Mouse (Mus musculus) lung, postnatal 0 days (tissue): Measurements from ENCODE around the gene Uso1. TPM values are rescaled to one million over a fixed set of nuclear protein-coding genes. Genes with fewer than 3 reads are reported as not detected.

Experiments
- ATAC-seq: fragments of 200-750 bp; cut with Nextera tagmentation; 2 replicates; pipeline ENCODE4 v1.8.0; 2017; ENCODE audit warnings: moderate library complexity
- DNase-seq: peaks from one replicate; pipeline ENCODE4 v3.0.0-alpha.2; 2016; ENCODE audit warnings: low spot score
- H3K27ac ChIP-seq: fragments of 300-500 bp; sonication (generic); 2 replicates; pipeline ENCODE4 v1.5.1; 2014; ENCODE audit warnings: antibody characterized with exemption, mild to moderate bottlenecking, low read length, mixed read lengths
- H3K27me3 ChIP-seq: fragments of 300-500 bp; sonication (generic); replicated peaks from 2 replicates; pipeline ENCODE4 v1.6.1; 2014; ENCODE audit warnings: low read length, mixed read lengths; ENCODE audit not compliant: insufficient read depth
- H3K36me3 ChIP-seq: fragments of 300-500 bp; sonication (generic); 2 replicates; pipeline ENCODE4 v1.6.1; 2014; ENCODE audit warnings: low read length, mixed read lengths; ENCODE audit not compliant: insufficient read depth
- H3K4me1 ChIP-seq: fragments of 300-500 bp; sonication (generic); 2 replicates; pipeline ENCODE4 v1.6.1; 2014; ENCODE audit warnings: antibody characterized with exemption, low read depth, low read length, mixed read lengths; ENCODE audit not compliant: insufficient read depth
- H3K4me2 ChIP-seq: fragments of 300-500 bp; sonication (generic); replicated peaks from 2 replicates; pipeline ENCODE4 v1.6.1; 2014; ENCODE audit warnings: low read depth, mild to moderate bottlenecking, low read length, moderate library complexity, mixed read lengths
- H3K4me3 ChIP-seq: fragments of 300-500 bp; sonication (generic); 2 replicates; pipeline ENCODE4 v1.5.1; 2014; ENCODE audit warnings: low read depth, low read length
- H3K9ac ChIP-seq: fragments of 300-500 bp; sonication (generic); replicated peaks from 2 replicates; pipeline ENCODE4 v1.6.1; 2014; ENCODE audit warnings: low read depth, mild to moderate bottlenecking
- H3K9me3 ChIP-seq: fragments of 300-500 bp; sonication (generic); 2 replicates; pipeline ENCODE4 v1.6.1; 2016; ENCODE audit warnings: low read length, mixed read lengths
- CTCF ChIP-seq: IDR thresholded peaks from 2 replicates; pipeline ENCODE4 v1.5.1; 2016; ENCODE audit warnings: antibody characterized with exemption, mild to moderate bottlenecking
- EP300 ChIP-seq: IDR thresholded peaks from 2 replicates; pipeline ENCODE4 v1.6.1; 2016; ENCODE audit warnings: antibody characterized with exemption, mild to moderate bottlenecking, control low read depth
- WGBS: fragments of 180-500 bp; shearing (Covaris S2); extraction: QIAGEN DNeasy Blood & Tissue Kit; methylation state at CpG from one replicate; pipeline ENCODE4 v1.1.7; 2014; 5-methylcytosine and 5-hydroxymethylcytosine counted together
- polyA plus RNA-seq: library from polyadenylated mRNA; unstranded; fragments of >200 nt; fragmentation: Nextera tagmentation; extraction: Ambion mirVana; gene quantifications from 2 replicates; pipeline ENCODE4 v1.2.1, GENCODE M21; 2015

Gene Uso1
- polyA plus RNA-seq, 1 experiment from 2014 or later = 28.8 TPM

DNA sequence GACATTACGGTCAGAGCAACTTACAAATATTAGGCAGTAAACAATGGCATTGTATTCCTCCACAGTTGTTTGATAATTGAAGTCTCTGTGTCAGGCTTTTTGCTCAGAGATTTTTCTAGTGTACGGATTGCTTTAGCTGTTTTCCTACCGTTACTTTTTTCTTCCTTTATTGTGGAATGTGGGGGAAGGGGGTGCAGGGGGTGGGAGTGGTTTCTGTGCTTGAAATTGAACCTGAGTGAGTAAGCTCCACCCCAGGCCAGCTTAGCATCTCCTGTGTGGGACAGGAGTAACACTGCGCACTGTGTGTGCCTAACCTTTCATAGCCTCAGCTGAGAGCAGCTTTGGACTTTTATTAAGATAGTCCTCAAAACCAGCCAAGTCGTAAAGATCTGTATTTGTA is 4.0 kb downstream of the Uso1 start:
- H3K9me3 ChIP-seq = no peaks in the 10 kb centered on the region
- no peak overlapping the region for H3K4me2 ChIP-seq
- TF ChIP-seq CTCF (no peak), EP300 (no peak)
- no peak overlapping the region for H3K9ac ChIP-seq
- ATAC-seq (no peak), DNase-seq (no peak)
- peaks cover 10% of the 10 kb centered on the region; the same call in 1 of the 2 replicates for H3K4me1 ChIP-seq
- WGBS = 75% methylated on average over 5 of the region's 5 CpGs
- no peak overlapping the region for H3K4me3 ChIP-seq
- no peaks in the 10 kb centered on the region for H3K27me3 ChIP-seq
- H3K36me3 ChIP-seq = no peaks in the 10 kb centered on the region
- H3K27ac ChIP-seq = no peak overlapping the region

DNA sequence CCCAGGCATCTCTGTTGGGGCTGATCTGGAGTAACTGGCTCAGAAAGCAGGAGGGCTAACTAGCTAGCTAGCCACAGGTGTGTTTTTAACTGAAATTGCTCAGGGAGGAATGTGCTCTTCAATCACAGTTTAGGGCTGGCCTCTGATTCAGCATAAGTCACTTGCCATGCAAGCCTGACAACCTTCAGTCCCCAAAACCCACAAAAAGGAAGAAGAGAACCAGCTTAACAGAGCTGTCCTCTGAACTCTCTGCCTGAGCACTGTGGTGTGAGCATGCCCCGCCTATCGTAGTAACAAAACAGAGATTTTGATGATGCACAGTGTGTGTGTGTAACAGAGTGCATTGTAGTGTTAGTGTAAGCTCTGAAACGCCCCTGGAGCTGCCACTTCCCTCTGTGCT is 4.7 kb downstream of the Uso1 start:
- Histone ChIP-seq H3K36me3 (no peaks in the 10 kb centered on the region), H3K27ac (no peak overlapping the region), H3K27me3 (no peaks in the 10 kb centered on the region), H3K4me1 (peaks cover 10% of the 10 kb centered on the region; the same call in 1 of the 2 replicates), H3K9ac (no peak overlapping the region), H3K9me3 (no peaks in the 10 kb centered on the region), H3K4me2 (no peak overlapping the region), H3K4me3 (no peak overlapping the region)
- TF ChIP-seq EP300 (no peak), CTCF (no peak)
- ATAC-seq = no peak
- no peak for DNase-seq
- WGBS = 92% methylated on average over 3 of the region's 3 CpGs

DNA sequence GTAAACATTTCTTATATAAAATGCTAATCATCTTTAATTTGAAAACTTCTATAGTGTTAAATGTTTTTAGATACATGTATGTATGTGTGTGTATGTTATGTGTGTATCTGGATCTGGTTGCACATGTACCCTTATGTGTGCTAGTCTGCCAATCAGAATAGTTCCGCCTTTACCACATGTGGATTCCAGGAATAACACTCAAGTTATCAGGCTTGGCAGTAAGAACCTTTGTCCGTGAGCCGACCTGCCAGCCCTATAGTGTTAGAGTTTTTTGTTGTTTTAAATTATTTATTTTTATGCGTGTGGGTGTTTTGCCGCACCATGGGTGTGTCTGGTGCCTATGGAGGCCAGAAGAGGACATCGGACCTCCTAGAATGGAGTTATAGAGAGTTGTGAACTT is 5.9 kb downstream of the Uso1 start:
- Histone ChIP-seq H3K9me3 (no peaks in the 10 kb centered on the region), H3K4me3 (no peak overlapping the region), H3K4me1 (peaks cover 10% of the 10 kb centered on the region; the same call in 1 of the 2 replicates), H3K9ac (no peak overlapping the region), H3K36me3 (no peaks in the 10 kb centered on the region), H3K27me3 (no peaks in the 10 kb centered on the region), H3K4me2 (no peak overlapping the region), H3K27ac (no peak overlapping the region)
- TF ChIP-seq EP300 = no peak
- TF ChIP-seq CTCF = no peak
- DNase-seq (no peak), ATAC-seq (no peak)
- WGBS = 88% methylated on average over 6 of the region's 6 CpGs

DNA sequence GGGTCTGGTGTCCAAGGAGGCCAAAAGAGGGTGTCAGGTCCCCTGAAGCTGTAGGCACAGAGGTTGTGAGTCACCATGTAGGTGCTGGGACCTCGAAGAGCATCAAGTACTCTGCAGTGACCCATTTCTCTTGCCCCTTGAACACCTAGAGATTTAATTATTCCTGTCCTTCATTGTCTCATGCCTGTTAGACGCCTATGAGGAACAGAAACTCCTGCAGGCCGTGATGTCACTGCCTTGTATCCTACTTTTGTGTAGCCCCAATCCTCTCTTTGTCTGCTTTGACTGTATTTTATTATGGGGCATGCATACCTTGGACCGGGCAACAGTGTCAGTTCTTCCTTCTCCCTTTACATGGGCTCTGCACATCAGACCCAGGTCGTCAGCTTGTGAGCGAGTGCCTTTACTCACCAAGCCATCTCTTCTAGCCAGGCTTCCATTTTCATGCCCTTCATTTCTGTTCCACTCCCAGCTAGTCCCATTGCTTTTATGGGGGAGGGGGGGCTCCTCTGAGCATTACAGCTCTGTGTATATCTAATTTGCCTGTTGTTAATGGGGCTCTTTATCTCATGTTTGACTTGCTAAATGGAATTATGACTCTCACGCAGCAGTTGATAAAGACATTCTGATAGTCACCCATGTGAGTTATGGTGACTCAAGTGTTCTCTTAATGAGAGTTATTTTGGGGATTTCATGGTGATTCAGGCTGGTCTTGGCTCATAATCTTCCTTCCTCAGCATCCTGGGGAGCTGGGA is 7.4 kb downstream of the Uso1 start:
- 88% methylated on average over 7 of the region's 7 CpGs for WGBS
- TF ChIP-seq EP300 (no peak), CTCF (no peak)
- Histone ChIP-seq H3K4me1 (no peaks in the 10 kb centered on the region), H3K9me3 (no peaks in the 10 kb centered on the region), H3K9ac (no peak overlapping the region), H3K27me3 (no peaks in the 10 kb centered on the region), H3K36me3 (no peaks in the 10 kb centered on the region), H3K4me2 (no peak overlapping the region), H3K27ac (no peak overlapping the region), H3K4me3 (no peak overlapping the region)
- DNase-seq = no peak
- no peak for ATAC-seq

DNA sequence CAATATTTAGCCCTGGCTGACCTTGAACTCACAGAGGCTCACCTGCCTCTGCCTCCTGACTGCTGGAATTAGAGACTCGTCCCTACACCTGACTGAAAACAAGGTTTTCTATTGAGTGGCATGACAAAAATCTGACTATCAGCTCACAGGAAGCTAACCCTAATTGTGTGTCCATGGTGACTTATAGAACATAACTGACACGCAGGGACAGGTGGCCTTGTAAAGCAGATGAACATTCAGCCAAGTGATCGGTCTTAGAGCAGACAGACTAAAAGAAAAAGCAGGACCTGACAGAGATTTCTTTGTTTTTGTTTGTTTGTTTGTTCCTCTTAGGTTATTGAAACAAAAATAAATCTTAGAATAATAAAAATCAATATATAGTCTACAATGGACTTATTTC is 10.5 kb downstream of the Uso1 start:
- no peaks in the 10 kb centered on the region for H3K4me1 ChIP-seq
- DNase-seq = no peak
- H3K4me2 ChIP-seq = no peak overlapping the region
- H3K4me3 ChIP-seq = no peak overlapping the region
- TF ChIP-seq EP300 (no peak), CTCF (no peak)
- ATAC-seq = no peak
- no peak overlapping the region for H3K27ac ChIP-seq
- H3K36me3 ChIP-seq = no peaks in the 10 kb centered on the region
- no peak overlapping the region for H3K9ac ChIP-seq
- no peaks in the 10 kb centered on the region for H3K9me3 ChIP-seq
- no peaks in the 10 kb centered on the region for H3K27me3 ChIP-seq
- 88% methylated on average over 3 of the region's 3 CpGs for WGBS

DNA sequence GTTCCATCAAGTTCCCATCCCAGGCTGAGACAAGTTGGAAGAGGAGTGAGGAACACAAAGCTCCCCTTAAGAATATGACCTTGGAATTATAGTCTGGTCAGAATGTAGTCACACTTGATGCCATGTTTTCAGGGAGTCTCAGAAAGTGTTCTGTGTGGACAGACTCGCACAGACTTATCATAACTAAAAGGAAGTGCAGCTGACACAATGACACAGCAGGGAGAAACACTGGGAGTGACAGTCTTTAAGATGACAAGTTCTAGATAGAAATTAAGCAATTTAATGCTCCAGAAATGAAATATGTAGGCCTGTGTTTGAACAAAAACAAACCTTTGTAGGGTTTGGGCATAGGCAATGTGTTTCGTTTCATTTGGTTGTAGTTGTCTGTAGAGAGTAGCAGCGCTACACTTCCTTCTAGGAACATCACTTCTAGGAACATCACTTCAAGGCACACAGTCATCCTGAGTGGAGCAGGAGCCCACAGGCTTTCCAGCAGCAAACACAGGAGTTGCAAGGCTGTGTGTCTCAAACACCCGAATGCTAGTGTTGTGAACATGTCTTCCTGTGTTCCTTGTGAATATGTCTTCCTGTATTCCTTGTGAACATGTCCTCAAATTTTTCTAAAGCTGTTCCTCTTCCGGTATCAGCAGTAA is 11.7 kb downstream of the Uso1 start:
- WGBS = 82% methylated on average over 5 of the region's 5 CpGs
- H3K4me3 ChIP-seq = no peak overlapping the region
- H3K9me3 ChIP-seq = no peaks in the 10 kb centered on the region
- H3K9ac ChIP-seq = no peak overlapping the region
- no peak overlapping the region for H3K4me2 ChIP-seq
- H3K36me3 ChIP-seq = no peaks in the 10 kb centered on the region
- no peaks in the 10 kb centered on the region for H3K4me1 ChIP-seq
- no peaks in the 10 kb centered on the region for H3K27me3 ChIP-seq
- TF ChIP-seq CTCF (no peak), EP300 (no peak)
- no peak for ATAC-seq
- no peak overlapping the region for H3K27ac ChIP-seq
- DNase-seq = no peak
